Mouse (Mus musculus): ENCODE measurements around the gene Itsn1.

- TF ChIP-seq CTCF (conservative IDR thresholded peaks at IDR 0.05; ENCODE audit: insufficient read depth, insufficient read length, low read depth, low read length) (no peak), POLR2A (IDR thresholded peaks at IDR 0.05; ENCODE audit: low read depth, low read length) (no peak)
These were observed 11.3 kb downstream of the Itsn1 start for GRCm38 (mm10) chr16:91740184-91740917.
